Mouse (Mus musculus): ENCODE data around the gene Plekha8. TPM values are rescaled to one million over a fixed set of nuclear protein-coding genes. Genes with fewer than 3 reads are reported as not detected.

Plekha8 gene
- total and polyA plus RNA-seq, 2 experiments from 2014 or later: 4.7 to 19.3 TPM

GRCm38 (mm10) chr6:54604001-54604715 lies 9.2 kb downstream of the Plekha8 start:
- Histone ChIP-seq H3K4me1 (ENCODE audit: insufficient read depth) (no peaks in the 10 kb centered on the region), H3K9ac (no peak overlapping the region), H3K9me3 (ENCODE audit: low read length) (no peaks in the 10 kb centered on the region), H3K27me3 (ENCODE audit: insufficient read depth, low read length) (no peaks in the 10 kb centered on the region), H3K4me2 (ENCODE audit: low read depth) (no peak overlapping the region), H3K36me3 (ENCODE audit: insufficient read depth) (no peaks in the 10 kb centered on the region), H3K27ac (ENCODE audit: low read depth, low read length) (no peak overlapping the region), H3K4me3 (ENCODE audit: low read depth, low read length) (no peak overlapping the region)
- DNase-seq (no peak), ATAC-seq (no peak)
- 95% methylated on average over 1 of the region's 1 CpGs for WGBS
- no peak for TF ChIP-seq CTCF (IDR thresholded peaks at IDR 0.05; ENCODE audit: low read depth)

- Histone ChIP-seq H3K36me3 (ENCODE audit: insufficient read depth) (no peaks in the 10 kb centered on the region), H3K27ac (ENCODE audit: low read depth, low read length) (no peak overlapping the region), H3K4me3 (ENCODE audit: low read depth, low read length) (no peak overlapping the region), H3K4me2 (ENCODE audit: low read depth) (no peak overlapping the region), H3K4me1 (ENCODE audit: insufficient read depth) (no peaks in the 10 kb centered on the region), H3K9ac (no peak overlapping the region), H3K9me3 (ENCODE audit: low read length) (no peaks in the 10 kb centered on the region), H3K27me3 (ENCODE audit: insufficient read depth, low read length) (no peaks in the 10 kb centered on the region)
- 63% methylated on average over 4 of the region's 4 CpGs for WGBS
- ATAC-seq: no peak
- DNase-seq: no peak
- TF ChIP-seq CTCF (IDR thresholded peaks at IDR 0.05; ENCODE audit: low read depth): no peak
These were observed 11.3 kb downstream of the Plekha8 start for GRCm38 (mm10) chr6:54606241-54606640.

GRCm38 (mm10) chr6:54617363-54617762 lies 22.5 kb downstream of the Plekha8 start:
- no peak overlapping the region for H3K4me2 ChIP-seq (ENCODE audit: low read depth)
- 72% methylated on average over 3 of the region's 3 CpGs for WGBS

GRCm38 (mm10) chr6:54619530-54619929 lies 24.6 kb downstream of the Plekha8 start:
- Histone ChIP-seq H3K27me3 (ENCODE audit: insufficient read depth, low read length) (no peaks in the 10 kb centered on the region), H3K4me3 (ENCODE audit: low read depth, low read length) (no peak overlapping the region), H3K4me1 (ENCODE audit: insufficient read depth) (no peaks in the 10 kb centered on the region), H3K4me2 (ENCODE audit: low read depth) (no peak overlapping the region), H3K36me3 (ENCODE audit: insufficient read depth) (peaks cover 32% of the 10 kb centered on the region), H3K27ac (ENCODE audit: low read depth, low read length) (no peak overlapping the region), H3K9ac (no peak overlapping the region), H3K9me3 (ENCODE audit: low read length) (no peaks in the 10 kb centered on the region)
- no peak for ATAC-seq
- WGBS: 93% methylated on average over 7 of the region's 7 CpGs
- TF ChIP-seq CTCF (IDR thresholded peaks at IDR 0.05; ENCODE audit: low read depth): no peak
- no peak for DNase-seq

More at GRCm38 (mm10) chr6:54617363-54617762, 22.5 kb downstream of the Plekha8 start:
- no peaks in the 10 kb centered on the region for H3K9me3 ChIP-seq (ENCODE audit: low read length)
- H3K9ac ChIP-seq: no peak overlapping the region
- H3K4me3 ChIP-seq (ENCODE audit: low read depth, low read length): no peak overlapping the region
- no peak for TF ChIP-seq CTCF (IDR thresholded peaks at IDR 0.05; ENCODE audit: low read depth)
- peaks cover 20% of the 10 kb centered on the region for H3K36me3 ChIP-seq (ENCODE audit: insufficient read depth)
- H3K27ac ChIP-seq (ENCODE audit: low read depth, low read length): no peak overlapping the region
- DNase-seq: no peak
- H3K4me1 ChIP-seq (ENCODE audit: insufficient read depth): no peaks in the 10 kb centered on the region
- no peak for ATAC-seq
- no peaks in the 10 kb centered on the region for H3K27me3 ChIP-seq (ENCODE audit: insufficient read depth, low read length)

- no peak for ATAC-seq
- H3K4me3 ChIP-seq (ENCODE audit: low read depth, low read length): no peak overlapping the region
- H3K27me3 ChIP-seq (ENCODE audit: insufficient read depth, low read length): no peaks in the 10 kb centered on the region
- no peaks in the 10 kb centered on the region for H3K4me1 ChIP-seq (ENCODE audit: insufficient read depth)
- no peak for DNase-seq
- no peak overlapping the region for H3K4me2 ChIP-seq (ENCODE audit: low read depth)
- H3K9me3 ChIP-seq (ENCODE audit: low read length): no peaks in the 10 kb centered on the region
- no peak overlapping the region for H3K9ac ChIP-seq
- peaks cover 32% of the 10 kb centered on the region for H3K36me3 ChIP-seq (ENCODE audit: insufficient read depth)
- H3K27ac ChIP-seq (ENCODE audit: low read depth, low read length): no peak overlapping the region
- no peak for TF ChIP-seq CTCF (IDR thresholded peaks at IDR 0.05; ENCODE audit: low read depth)
- 91% methylated on average over 4 of the region's 4 CpGs for WGBS
These were observed 25.4 kb downstream of the Plekha8 start for GRCm38 (mm10) chr6:54620357-54620756.

- Histone ChIP-seq H3K4me3 (ENCODE audit: low read depth, low read length) (no peak overlapping the region), H3K9ac (no peak overlapping the region), H3K4me1 (ENCODE audit: insufficient read depth) (no peaks in the 10 kb centered on the region), H3K27me3 (ENCODE audit: insufficient read depth, low read length) (no peaks in the 10 kb centered on the region), H3K9me3 (ENCODE audit: low read length) (no peaks in the 10 kb centered on the region), H3K27ac (ENCODE audit: low read depth, low read length) (no peak overlapping the region), H3K4me2 (ENCODE audit: low read depth) (no peak overlapping the region), H3K36me3 (ENCODE audit: insufficient read depth) (peaks cover 39% of the 10 kb centered on the region)
- 91% methylated on average over 3 of the region's 3 CpGs for WGBS
- ATAC-seq: no peak
- TF ChIP-seq CTCF (IDR thresholded peaks at IDR 0.05; ENCODE audit: low read depth): no peak
- no peak for DNase-seq
These were observed 33.5 kb downstream of the Plekha8 start for GRCm38 (mm10) chr6:54628381-54628780.

- DNase-seq: peak; percentile 42
- H3K4me3 ChIP-seq (ENCODE audit: low read depth, low read length): no peak overlapping the region
- H3K9me3 ChIP-seq (ENCODE audit: low read length): no peaks in the 10 kb centered on the region
- H3K4me2 ChIP-seq (ENCODE audit: low read depth): no peak overlapping the region
- 31% methylated on average over 7 of the region's 7 CpGs for WGBS
- H3K27me3 ChIP-seq (ENCODE audit: insufficient read depth, low read length): no peaks in the 10 kb centered on the region
- ATAC-seq: peak; percentile 69; the same call in 1 of the 2 replicates
- TF ChIP-seq CTCF (IDR thresholded peaks at IDR 0.05; ENCODE audit: low read depth): peak; percentile 59
- H3K4me1 ChIP-seq (ENCODE audit: insufficient read depth): no peaks in the 10 kb centered on the region
- peaks cover 39% of the 10 kb centered on the region for H3K36me3 ChIP-seq (ENCODE audit: insufficient read depth)
- no peak overlapping the region for H3K9ac ChIP-seq
- no peak overlapping the region for H3K27ac ChIP-seq (ENCODE audit: low read depth, low read length)
These were observed 34.8 kb downstream of the Plekha8 start for GRCm38 (mm10) chr6:54629734-54630133.

All from forebrain, postnatal 0 days (tissue).